Mouse (Mus musculus) stomach, postnatal 0 days (tissue): Measurements from ENCODE around the gene Map3k6.

Experiments
- CTCF ChIP-seq: IDR thresholded peaks from 2 replicates; pipeline ENCODE4 v1.5.1; 2016; ENCODE audit warnings: antibody characterized with exemption, low read depth, mild to moderate bottlenecking, moderate library complexity
- EP300 ChIP-seq: optimal IDR thresholded peaks from 2 replicates; pipeline ENCODE3; 2016; ENCODE audit warnings: antibody characterized with exemption

GRCm38 (mm10) chr4:133301802-133302201 lies 61.2 kb downstream of the Map3k6 start:
- TF ChIP-seq CTCF (peak; percentile 96), EP300 (no peak)
